Mouse (Mus musculus): ENCODE results near the gene Sgms2. TPM values are rescaled to one million over a fixed set of nuclear protein-coding genes. Genes with fewer than 3 reads are reported as not detected.

Sgms2 gene
- polyA plus RNA-seq, 1 experiment from 2014 or later = 39.1 TPM

DNA sequence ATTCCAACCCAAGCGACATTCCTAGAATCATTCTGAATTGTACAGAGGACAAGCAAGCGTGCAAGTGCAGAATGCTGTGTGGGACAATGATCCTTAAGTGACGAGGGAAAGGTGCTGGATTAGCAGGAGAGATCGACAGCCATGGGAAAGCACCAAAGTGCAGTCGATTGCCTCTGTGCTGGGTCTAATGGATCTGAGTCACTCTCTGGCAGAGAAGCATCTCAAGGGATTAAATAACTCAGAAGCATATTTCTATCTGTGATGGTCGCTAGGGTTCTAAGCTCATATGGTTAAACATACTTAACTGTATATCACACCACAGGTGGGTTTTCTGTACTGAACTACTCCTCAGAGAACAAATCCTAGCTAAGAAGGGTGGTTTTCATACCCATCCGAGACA is 118.2 kb downstream of the Sgms2 start:
- Histone ChIP-seq H3K4me2 (replicated peaks; ENCODE audit: low read depth) (no peak overlapping the region), H3K27ac (ENCODE audit: low read depth, low read length) (no peak overlapping the region), H3K4me1 (replicated peaks; ENCODE audit: control insufficient read depth, insufficient read depth, low read length) (no peaks in the 10 kb centered on the region), H3K9ac (ENCODE audit: low read depth, low read length) (no peak overlapping the region), H3K9me3 (ENCODE audit: control insufficient read depth) (no peaks in the 10 kb centered on the region), H3K4me3 (ENCODE audit: low read depth, low read length) (no peak overlapping the region), H3K27me3 (replicated peaks; ENCODE audit: control insufficient read depth, insufficient read depth, low read length) (no peaks in the 10 kb centered on the region), H3K36me3 (ENCODE audit: control insufficient read depth, insufficient read depth) (no peaks in the 10 kb centered on the region)
- WGBS = 90% methylated on average over 7 of the region's 7 CpGs
- no peak for TF ChIP-seq CTCF (IDR thresholded peaks at IDR 0.05; ENCODE audit: low read depth)
- ATAC-seq = no peak

DNA sequence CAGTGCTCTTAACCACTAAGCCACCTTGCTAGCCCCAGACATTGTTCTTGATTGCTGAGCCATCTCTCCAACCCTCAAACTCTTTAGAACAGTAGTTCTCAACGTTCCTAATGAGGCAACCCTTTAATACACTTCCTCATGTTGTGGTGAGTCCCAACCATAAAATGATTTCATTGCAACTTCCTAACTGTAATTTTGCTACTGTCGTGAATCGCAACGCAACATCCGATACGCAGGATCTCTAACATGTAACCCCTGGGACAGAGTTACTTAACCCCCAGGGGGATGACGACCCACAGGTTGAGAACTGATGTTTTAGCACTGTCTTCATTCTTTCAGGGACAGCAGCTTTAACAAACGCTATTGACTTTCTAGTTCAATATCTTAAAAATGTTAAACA is 122.5 kb downstream of the Sgms2 start:
- Histone ChIP-seq H3K4me2 (replicated peaks; ENCODE audit: low read depth) (no peak overlapping the region), H3K36me3 (ENCODE audit: control insufficient read depth, insufficient read depth) (no peaks in the 10 kb centered on the region), H3K9ac (ENCODE audit: low read depth, low read length) (no peak overlapping the region), H3K4me3 (ENCODE audit: low read depth, low read length) (no peak overlapping the region), H3K4me1 (replicated peaks; ENCODE audit: control insufficient read depth, insufficient read depth, low read length) (no peaks in the 10 kb centered on the region; the same call in 1 of the 2 replicates), H3K9me3 (ENCODE audit: control insufficient read depth) (no peaks in the 10 kb centered on the region), H3K27me3 (replicated peaks; ENCODE audit: control insufficient read depth, insufficient read depth, low read length) (no peaks in the 10 kb centered on the region), H3K27ac (ENCODE audit: low read depth, low read length) (no peak overlapping the region)
- TF ChIP-seq CTCF (IDR thresholded peaks at IDR 0.05; ENCODE audit: low read depth) = no peak
- ATAC-seq = no peak
- 86% methylated on average over 8 of the region's 8 CpGs for WGBS

DNA sequence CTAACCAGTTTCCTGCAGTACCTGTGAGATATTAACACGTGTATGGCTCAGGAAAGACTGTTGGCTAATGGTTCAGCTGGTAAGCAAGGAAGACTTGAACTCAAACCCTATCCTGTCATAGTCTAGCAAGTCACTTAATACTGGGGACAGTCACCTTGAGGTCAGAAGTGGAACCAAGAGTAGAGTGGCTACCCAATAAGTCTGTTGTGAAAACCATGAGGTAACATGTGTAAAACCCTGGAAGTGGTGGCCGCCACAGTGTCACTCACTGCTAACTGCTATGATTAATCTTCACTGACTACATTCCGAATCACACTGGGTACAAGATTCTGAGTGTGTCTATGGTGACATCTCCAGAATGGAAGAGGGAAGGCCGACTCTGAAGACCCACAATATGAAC is 123.8 kb downstream of the Sgms2 start:
- Histone ChIP-seq H3K36me3 (ENCODE audit: control insufficient read depth, insufficient read depth) (no peaks in the 10 kb centered on the region), H3K9ac (ENCODE audit: low read depth, low read length) (no peak overlapping the region), H3K27ac (ENCODE audit: low read depth, low read length) (no peak overlapping the region), H3K4me3 (ENCODE audit: low read depth, low read length) (no peak overlapping the region), H3K4me2 (replicated peaks; ENCODE audit: low read depth) (no peak overlapping the region), H3K9me3 (ENCODE audit: control insufficient read depth) (no peaks in the 10 kb centered on the region), H3K27me3 (replicated peaks; ENCODE audit: control insufficient read depth, insufficient read depth, low read length) (no peaks in the 10 kb centered on the region), H3K4me1 (replicated peaks; ENCODE audit: control insufficient read depth, insufficient read depth, low read length) (no peaks in the 10 kb centered on the region; the same call in 1 of the 2 replicates)
- TF ChIP-seq CTCF (IDR thresholded peaks at IDR 0.05; ENCODE audit: low read depth) = no peak
- WGBS = 86% methylated on average over 4 of the region's 4 CpGs
- ATAC-seq = no peak

DNA sequence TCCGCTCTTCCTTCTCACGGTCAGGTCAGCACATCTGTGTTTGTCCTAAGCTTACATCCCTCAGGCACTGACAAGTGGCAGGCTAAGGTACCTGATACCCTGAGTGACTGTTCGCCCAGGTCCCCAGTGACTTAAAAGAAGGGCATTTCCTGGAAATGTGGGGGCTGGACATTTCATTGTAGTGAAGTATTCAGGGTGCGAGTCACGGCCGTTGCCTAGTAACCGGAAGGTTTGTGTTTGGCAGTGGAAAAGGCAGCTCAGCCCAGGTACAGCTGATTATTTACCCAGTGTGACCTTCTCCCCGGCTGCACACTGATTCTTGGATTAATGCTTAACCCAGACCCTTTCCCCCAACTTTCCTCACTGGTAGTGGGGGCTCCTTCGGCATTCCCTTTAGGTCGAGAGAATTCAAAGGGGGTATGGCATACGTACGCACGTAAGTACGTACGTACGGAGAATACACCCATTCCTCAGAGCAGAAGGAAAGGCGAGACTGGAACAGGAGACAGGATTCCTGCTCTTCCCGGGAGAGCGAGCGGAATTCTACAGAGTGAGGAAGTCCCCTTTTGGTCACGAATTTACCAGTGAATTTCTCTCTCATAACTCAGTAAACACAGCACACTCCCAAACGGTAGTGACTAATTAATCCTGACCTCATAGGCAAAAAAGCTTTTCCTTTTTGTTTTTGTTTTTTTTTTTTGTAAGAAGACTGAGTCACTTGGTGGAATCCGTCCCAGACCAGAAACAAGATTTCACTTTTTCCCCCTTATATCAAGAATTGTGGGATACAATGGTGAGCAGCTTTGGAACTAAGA is 126.4 kb downstream of the Sgms2 start:
- Histone ChIP-seq H3K36me3 (ENCODE audit: control insufficient read depth, insufficient read depth) (no peaks in the 10 kb centered on the region; the same call in 1 of the 2 replicates), H3K27me3 (replicated peaks; ENCODE audit: control insufficient read depth, insufficient read depth, low read length) (no peaks in the 10 kb centered on the region), H3K4me1 (replicated peaks; ENCODE audit: control insufficient read depth, insufficient read depth, low read length) (peaks cover 5% of the 10 kb centered on the region; the same call in 1 of the 2 replicates), H3K9me3 (ENCODE audit: control insufficient read depth) (no peaks in the 10 kb centered on the region), H3K4me3 (ENCODE audit: low read depth, low read length) (peak overlapping the region; percentile 25), H3K27ac (ENCODE audit: low read depth, low read length) (peak overlapping the region; percentile 70), H3K4me2 (replicated peaks; ENCODE audit: low read depth) (peak overlapping the region; percentile 60), H3K9ac (ENCODE audit: low read depth, low read length) (0 out of 2 replicates have a peak overlapping the region, but pooled peaks have one; percentile 42)
- ATAC-seq = peak; percentile 89
- no peak for TF ChIP-seq CTCF (IDR thresholded peaks at IDR 0.05; ENCODE audit: low read depth)
- WGBS = 29% methylated on average over 23 of the region's 23 CpGs

DNA sequence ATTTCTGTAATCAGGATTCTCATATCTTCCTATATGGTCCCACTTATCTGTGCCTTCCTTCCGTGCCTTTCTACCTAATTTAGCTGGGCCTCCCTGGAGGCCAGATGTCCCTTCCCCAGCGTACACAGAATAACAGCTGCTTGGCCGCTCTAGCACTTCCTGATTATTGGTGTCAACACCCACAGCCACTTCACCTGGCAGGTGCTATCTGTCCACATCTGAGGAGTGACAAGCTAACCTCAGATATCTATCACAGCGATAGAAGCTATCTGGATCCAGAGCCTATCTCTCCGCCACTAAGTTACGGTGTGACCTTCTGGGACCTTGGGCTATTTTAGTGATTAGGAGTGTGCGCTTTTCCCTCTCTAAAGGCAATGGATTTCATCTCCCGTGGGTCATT is 127.0 kb downstream of the Sgms2 start:
- H3K4me1 ChIP-seq (replicated peaks; ENCODE audit: control insufficient read depth, insufficient read depth, low read length) = peaks cover 5% of the 10 kb centered on the region; the same call in 1 of the 2 replicates
- peak overlapping the region; percentile 60 for H3K4me2 ChIP-seq (replicated peaks; ENCODE audit: low read depth)
- peak overlapping the region; percentile 25 for H3K4me3 ChIP-seq (ENCODE audit: low read depth, low read length)
- no peaks in the 10 kb centered on the region for H3K27me3 ChIP-seq (replicated peaks; ENCODE audit: control insufficient read depth, insufficient read depth, low read length)
- H3K27ac ChIP-seq (ENCODE audit: low read depth, low read length) = peak overlapping the region; percentile 70
- H3K36me3 ChIP-seq (ENCODE audit: control insufficient read depth, insufficient read depth) = no peaks in the 10 kb centered on the region; the same call in 1 of the 2 replicates
- peak; percentile 76 for ATAC-seq
- no peak for TF ChIP-seq CTCF (IDR thresholded peaks at IDR 0.05; ENCODE audit: low read depth)
- no peak overlapping the region for H3K9ac ChIP-seq (ENCODE audit: low read depth, low read length)
- H3K9me3 ChIP-seq (ENCODE audit: control insufficient read depth) = no peaks in the 10 kb centered on the region
- WGBS = 30% methylated on average over 8 of the region's 8 CpGs

DNA sequence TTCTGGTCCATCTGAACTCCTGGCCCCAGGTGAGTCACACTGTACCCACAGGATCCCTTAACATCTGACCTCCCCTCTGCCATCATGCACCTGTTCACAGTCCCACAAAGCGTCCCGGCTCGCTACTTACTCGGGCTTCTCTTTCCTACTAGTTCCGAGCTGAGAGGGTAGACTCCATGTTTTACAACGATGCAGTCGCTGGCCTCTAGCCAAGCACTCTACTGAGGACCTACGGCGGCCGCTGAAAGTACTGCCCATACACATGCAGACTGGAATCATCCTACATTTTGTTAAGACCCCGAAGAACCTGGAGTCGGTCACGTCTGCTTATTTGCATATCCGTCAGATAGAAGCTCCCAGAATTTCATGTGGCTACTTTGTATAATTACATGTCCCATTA is 127.6 kb downstream of the Sgms2 start:
- Histone ChIP-seq H3K4me3 (ENCODE audit: low read depth, low read length) (no peak overlapping the region), H3K27ac (ENCODE audit: low read depth, low read length) (peak overlapping the region; percentile 70), H3K27me3 (replicated peaks; ENCODE audit: control insufficient read depth, insufficient read depth, low read length) (no peaks in the 10 kb centered on the region), H3K36me3 (ENCODE audit: control insufficient read depth, insufficient read depth) (no peaks in the 10 kb centered on the region; the same call in 1 of the 2 replicates), H3K4me1 (replicated peaks; ENCODE audit: control insufficient read depth, insufficient read depth, low read length) (peaks cover 5% of the 10 kb centered on the region; the same call in 1 of the 2 replicates), H3K9me3 (ENCODE audit: control insufficient read depth) (no peaks in the 10 kb centered on the region), H3K4me2 (replicated peaks; ENCODE audit: low read depth) (peak overlapping the region; percentile 60), H3K9ac (ENCODE audit: low read depth, low read length) (no peak overlapping the region)
- TF ChIP-seq CTCF (IDR thresholded peaks at IDR 0.05; ENCODE audit: low read depth) = no peak
- WGBS = 53% methylated on average over 14 of the region's 14 CpGs
- peak; percentile 9; the same call in 1 of the 2 replicates for ATAC-seq

Measured in intestine, postnatal 0 days (tissue).